Mouse (Mus musculus) mouse trophoblast stem cell (cell line): ENCODE data around the gene Disp3.

Source experiments
- in situ Hi-C, 2 experiments: fragments of 300-500 bp; cut with MseI, MboI; formaldehyde crosslinking; loops; 2 replicates in 1 of 2; 3 replicates in 1 of 2; pipeline ENCODE4 v1.15.1; 2025

The Disp3 gene

GRCm38 (mm10) chr4:148287476-148288054 is at the start of gene Disp3:
Gene Disp3, minus strand, starts transcription at chr4:148287965.
- in situ Hi-C loops = no loop called here

GRCm38 (mm10) chr4:148330269-148330668 is 42.5 kb upstream of the Disp3 start:
- in situ Hi-C loops = no loop called here

- in situ Hi-C loops = no loop called here
These were observed 41.7 kb upstream of the Disp3 start for GRCm38 (mm10) chr4:148329431-148329830.

- in situ Hi-C loops = no loop called here
These were observed 40.5 kb upstream of the Disp3 start for GRCm38 (mm10) chr4:148328237-148328636.

GRCm38 (mm10) chr4:148327266-148327997 is 39.7 kb upstream of the Disp3 start:
- in situ Hi-C loops = no loop called here

GRCm38 (mm10) chr4:148326791-148327190 is 39.0 kb upstream of the Disp3 start:
- in situ Hi-C loops = no loop called here

GRCm38 (mm10) chr4:148325951-148326350 is 38.2 kb upstream of the Disp3 start:
- in situ Hi-C loops = no loop called here

- in situ Hi-C loops = no loop called here
These were observed 37.3 kb upstream of the Disp3 start for GRCm38 (mm10) chr4:148325057-148325456.

GRCm38 (mm10) chr4:148322152-148322551 is 34.4 kb upstream of the Disp3 start:
- in situ Hi-C loops = no loop called here

- in situ Hi-C loops = no loop called here
These were observed 31.6 kb upstream of the Disp3 start for GRCm38 (mm10) chr4:148319366-148319765.

GRCm38 (mm10) chr4:148315377-148316175 is 27.8 kb upstream of the Disp3 start:
- in situ Hi-C loops = no loop called here

- in situ Hi-C loops = no loop called here
These were observed 26.6 kb upstream of the Disp3 start for GRCm38 (mm10) chr4:148314396-148314795.

GRCm38 (mm10) chr4:148313601-148314000 is 25.8 kb upstream of the Disp3 start:
- in situ Hi-C loops = no loop called here

- in situ Hi-C loops = no loop called here
These were observed 24.7 kb upstream of the Disp3 start for GRCm38 (mm10) chr4:148312296-148313116.

GRCm38 (mm10) chr4:148310845-148311244 is 23.1 kb upstream of the Disp3 start:
- in situ Hi-C loops = no loop called here

GRCm38 (mm10) chr4:148310126-148310525 is 22.4 kb upstream of the Disp3 start:
- in situ Hi-C loops = no loop called here

- in situ Hi-C loops = no loop called here
These were observed 18.8 kb upstream of the Disp3 start for GRCm38 (mm10) chr4:148306406-148307083.

- in situ Hi-C loops = no loop called here
These were observed 11.0 kb upstream of the Disp3 start for GRCm38 (mm10) chr4:148298720-148299119.

- in situ Hi-C loops = no loop called here
These were observed 9.9 kb upstream of the Disp3 start for GRCm38 (mm10) chr4:148297640-148298039.

GRCm38 (mm10) chr4:148293319-148293718 is 5.6 kb upstream of the Disp3 start:
- in situ Hi-C loops = no loop called here

GRCm38 (mm10) chr4:148291849-148292248 is 4.1 kb upstream of the Disp3 start:
- in situ Hi-C loops = no loop called here
